Mouse (Mus musculus) v-Abl transformed pro-B cells (cell line): ENCODE measurements around the gene Ankrd34a.

ENCODE experiments used
- in situ Hi-C, 2 experiments: fragments of 400-800 bp; cut with MboI; formaldehyde crosslinking; loops; one replicate each; pipeline ENCODE4 v1.15.1; 2025; ENCODE audit not compliant: unreplicated experiment in 2 of 2

Ankrd34a gene

GRCm38 (mm10) chr3:96596228-96596707 is at the start of gene Ankrd34a:
Ankrd34a (plus strand) TSS chr3:96596636.
- in situ Hi-C loops = no loop called here

GRCm38 (mm10) chr3:96546880-96547279 is 49.6 kb upstream of the Ankrd34a start:
- in situ Hi-C loops = loop anchor here (5.0 to 25.0 kb wide), 4 partner anchors 35 to 460 kb away; partner anchors contain the start of gene Nudt17 (in 1 of the 2)

- in situ Hi-C loops = loop anchor here (5.0 to 25.0 kb wide), 4 partner anchors 35 to 460 kb away; partner anchors contain the start of gene Nudt17 (in 1 of the 2)
Measured at GRCm38 (mm10) chr3:96547389-96547960, 49.0 kb upstream of the Ankrd34a start.

- in situ Hi-C loops = loop anchor here (5.0 to 25.0 kb wide), 4 partner anchors 33 to 462 kb away; partner anchors contain the start of gene Nudt17 (in 1 of the 2)
Measured at GRCm38 (mm10) chr3:96548824-96549223, 47.6 kb upstream of the Ankrd34a start.

- in situ Hi-C loops = loop anchor here (5.0 to 25.0 kb wide), 4 partner anchors 33 to 462 kb away; partner anchors contain the start of gene Nudt17 (in 1 of the 2)
Measured at GRCm38 (mm10) chr3:96549346-96549745, 47.1 kb upstream of the Ankrd34a start.

GRCm38 (mm10) chr3:96551203-96551602 is 45.2 kb upstream of the Ankrd34a start:
- in situ Hi-C loops = loop anchor here in 1 of 2 experiments (5.0 kb wide), 1 partner anchor 91 kb away; no protein-coding TSS in a partner anchor

GRCm38 (mm10) chr3:96551890-96552289 is 44.5 kb upstream of the Ankrd34a start:
- in situ Hi-C loops = loop anchor here in 1 of 2 experiments (5.0 kb wide), 1 partner anchor 90 kb away; no protein-coding TSS in a partner anchor

GRCm38 (mm10) chr3:96553601-96554000 is 42.8 kb upstream of the Ankrd34a start:
- in situ Hi-C loops = loop anchor here in 1 of 2 experiments (5.0 kb wide), 1 partner anchor 89 kb away; no protein-coding TSS in a partner anchor

GRCm38 (mm10) chr3:96554251-96554650 is 42.2 kb upstream of the Ankrd34a start:
- in situ Hi-C loops = loop anchor here in 1 of 2 experiments (5.0 kb wide), 1 partner anchor 88 kb away; no protein-coding TSS in a partner anchor

- in situ Hi-C loops = no loop called here
Measured at GRCm38 (mm10) chr3:96555041-96555596, 41.3 kb upstream of the Ankrd34a start.

GRCm38 (mm10) chr3:96555999-96556614 is 40.3 kb upstream of the Ankrd34a start:
- in situ Hi-C loops = no loop called here

GRCm38 (mm10) chr3:96556651-96557635 is 39.5 kb upstream of the Ankrd34a start:
- in situ Hi-C loops = no loop called here

GRCm38 (mm10) chr3:96557694-96558093 is 38.7 kb upstream of the Ankrd34a start, which contains the start of gene Txnip:
Txnip (plus strand) TSS chr3:96557957.
- in situ Hi-C loops = no loop called here

- in situ Hi-C loops = no loop called here
Measured at GRCm38 (mm10) chr3:96558159-96558558, 38.3 kb upstream of the Ankrd34a start.

GRCm38 (mm10) chr3:96558668-96559196 is 37.7 kb upstream of the Ankrd34a start:
- in situ Hi-C loops = no loop called here

- in situ Hi-C loops = no loop called here
Measured at GRCm38 (mm10) chr3:96559398-96559910, 37.0 kb upstream of the Ankrd34a start.

GRCm38 (mm10) chr3:96559911-96560850 is 36.3 kb upstream of the Ankrd34a start:
- in situ Hi-C loops = no loop called here
